Mouse (Mus musculus): ENCODE measurements around the gene Pla2g2c. TPM values are rescaled to one million over a fixed set of nuclear protein-coding genes. Genes with fewer than 3 reads are reported as not detected.
A peak's percentile ranks its signal among the peaks of the same experiment; 100 is the strongest.

Gene Pla2g2c
- polyA plus RNA-seq, 1 experiment from 2014 or later, result not detected

DNA sequence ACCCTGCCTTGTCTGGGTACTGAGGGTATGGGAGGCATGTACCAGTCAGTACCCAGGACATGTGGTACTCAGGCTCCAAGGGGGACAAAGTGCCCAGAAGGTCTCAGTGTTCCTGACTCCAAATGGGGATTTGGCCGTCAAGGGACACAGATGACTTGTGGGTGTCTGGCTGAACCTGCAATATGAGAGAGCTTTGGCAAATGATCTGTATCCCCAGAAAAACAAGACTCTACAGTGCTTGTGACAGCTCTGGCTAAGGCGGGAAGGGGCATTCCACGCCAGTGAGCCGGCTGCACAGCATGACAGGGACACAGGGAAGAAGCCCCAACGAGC lies 5.4 kb upstream of the Pla2g2c start:
- WGBS (ENCODE audit: insufficient replicate concordance), result 63% methylated on average over 5 of the region's 5 CpGs

GRCm38 (mm10) chr4:138723493-138724281 lies 905 bp upstream of the Pla2g2c start:
- DNase-seq, result no peak
- WGBS (ENCODE audit: insufficient replicate concordance), result 44% methylated on average over 15 of the region's 15 CpGs
- H3K4me2 ChIP-seq (ENCODE audit: low read depth, low read length), result no peak overlapping the region
- H3K4me1 ChIP-seq (ENCODE audit: insufficient read depth), result peaks cover 5% of the 10 kb centered on the region; the same call in 1 of the 2 replicates
- H3K36me3 ChIP-seq (replicated peaks; ENCODE audit: insufficient read depth, low read length), result no peaks in the 10 kb centered on the region
- TF ChIP-seq EP300 (IDR thresholded peaks at IDR 0.05; ENCODE audit: low read depth) (no peak), CTCF (IDR thresholded peaks at IDR 0.05; ENCODE audit: low read depth) (no peak)
- H3K27ac ChIP-seq (ENCODE audit: low read depth), result no peak overlapping the region; the same call in 1 of the 2 replicates
- H3K4me3 ChIP-seq (ENCODE audit: low read depth, low read length), result no peak overlapping the region
- peak; percentile 43 for ATAC-seq
- no peak overlapping the region for H3K9ac ChIP-seq (replicated peaks)
- no peaks in the 10 kb centered on the region for H3K9me3 ChIP-seq (ENCODE audit: low read length)
- peaks cover 6% of the 10 kb centered on the region; the same call in 1 of the 2 replicates for H3K27me3 ChIP-seq (ENCODE audit: insufficient read depth, low read length)

More for the DNA sequence above, 5.4 kb upstream of the Pla2g2c start:
- H3K4me3 ChIP-seq (ENCODE audit: low read depth, low read length), result no peak overlapping the region
- H3K27ac ChIP-seq (ENCODE audit: low read depth), result no peak overlapping the region
- H3K36me3 ChIP-seq (replicated peaks; ENCODE audit: insufficient read depth, low read length), result no peaks in the 10 kb centered on the region
- no peak overlapping the region for H3K9ac ChIP-seq (replicated peaks)
- H3K4me1 ChIP-seq (ENCODE audit: insufficient read depth), result no peaks in the 10 kb centered on the region
- H3K27me3 ChIP-seq (ENCODE audit: insufficient read depth, low read length), result peaks cover 4% of the 10 kb centered on the region; the same call in 1 of the 2 replicates
- no peak for DNase-seq
- ATAC-seq, result no peak
- no peaks in the 10 kb centered on the region for H3K9me3 ChIP-seq (ENCODE audit: low read length)
- TF ChIP-seq CTCF (IDR thresholded peaks at IDR 0.05; ENCODE audit: low read depth) (no peak), EP300 (IDR thresholded peaks at IDR 0.05; ENCODE audit: low read depth) (no peak)
- H3K4me2 ChIP-seq (ENCODE audit: low read depth, low read length), result no peak overlapping the region

DNA sequence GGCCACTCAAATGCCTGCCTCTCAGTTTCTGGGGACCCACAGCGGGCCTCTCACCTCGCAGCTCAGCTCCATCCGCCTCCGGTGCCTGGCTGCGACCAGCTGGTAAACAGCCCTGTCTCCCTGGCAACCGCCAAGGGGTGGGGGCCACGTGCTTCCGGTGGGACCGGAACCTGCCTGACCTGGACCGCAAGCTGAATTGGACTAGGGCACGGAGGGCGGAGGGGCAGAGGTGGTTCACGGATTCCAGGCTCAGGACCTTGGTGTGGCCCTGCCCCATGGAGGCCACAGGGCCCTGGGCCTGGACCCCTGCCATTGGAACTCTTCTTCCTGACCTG lies 502 bp downstream of the Pla2g2c start:
- DNase-seq (peak; percentile 68), ATAC-seq (peak; percentile 64)
- Histone ChIP-seq H3K36me3 (replicated peaks; ENCODE audit: insufficient read depth, low read length) (no peaks in the 10 kb centered on the region), H3K4me2 (ENCODE audit: low read depth, low read length) (no peak overlapping the region), H3K9ac (replicated peaks) (no peak overlapping the region), H3K9me3 (ENCODE audit: low read length) (no peaks in the 10 kb centered on the region), H3K4me1 (ENCODE audit: insufficient read depth) (peaks cover 5% of the 10 kb centered on the region; the same call in 1 of the 2 replicates), H3K4me3 (ENCODE audit: low read depth, low read length) (no peak overlapping the region), H3K27me3 (ENCODE audit: insufficient read depth, low read length) (peaks cover 6% of the 10 kb centered on the region; the same call in 1 of the 2 replicates), H3K27ac (ENCODE audit: low read depth) (no peak overlapping the region)
- TF ChIP-seq EP300 (IDR thresholded peaks at IDR 0.05; ENCODE audit: low read depth) (no peak), CTCF (IDR thresholded peaks at IDR 0.05; ENCODE audit: low read depth) (no peak)
- 3% methylated on average over 13 of the region's 13 CpGs for WGBS (ENCODE audit: insufficient replicate concordance)

DNA sequence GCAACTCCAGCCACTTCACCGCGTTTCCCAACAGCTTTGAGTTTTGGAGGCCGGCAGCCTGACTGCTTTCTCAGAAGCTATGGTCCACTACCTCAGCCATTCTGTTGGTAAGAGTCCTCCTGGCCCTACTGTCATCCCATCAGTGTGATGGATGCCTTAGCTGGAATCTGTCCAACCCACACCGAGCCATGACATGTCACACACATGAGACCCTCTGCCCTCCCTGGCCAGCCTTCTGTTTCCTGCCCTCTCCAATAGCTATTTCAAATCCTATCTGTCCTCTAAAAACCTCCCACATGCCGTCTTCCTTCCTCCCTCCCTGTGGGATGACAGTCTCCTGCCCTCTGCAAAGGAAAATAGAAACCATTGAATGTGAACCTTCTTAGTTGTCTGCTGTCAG lies 1.2 kb downstream of the Pla2g2c start:
- 53% methylated on average over 5 of the region's 5 CpGs for WGBS (ENCODE audit: insufficient replicate concordance)
- Histone ChIP-seq H3K4me1 (ENCODE audit: insufficient read depth) (peaks cover 5% of the 10 kb centered on the region; the same call in 1 of the 2 replicates), H3K27me3 (ENCODE audit: insufficient read depth, low read length) (peaks cover 6% of the 10 kb centered on the region; the same call in 1 of the 2 replicates), H3K36me3 (replicated peaks; ENCODE audit: insufficient read depth, low read length) (no peaks in the 10 kb centered on the region), H3K27ac (ENCODE audit: low read depth) (no peak overlapping the region), H3K4me3 (ENCODE audit: low read depth, low read length) (no peak overlapping the region), H3K4me2 (ENCODE audit: low read depth, low read length) (no peak overlapping the region), H3K9ac (replicated peaks) (no peak overlapping the region), H3K9me3 (ENCODE audit: low read length) (no peaks in the 10 kb centered on the region)
- no peak for DNase-seq
- no peak for ATAC-seq
- TF ChIP-seq EP300 (IDR thresholded peaks at IDR 0.05; ENCODE audit: low read depth) (no peak), CTCF (IDR thresholded peaks at IDR 0.05; ENCODE audit: low read depth) (no peak)

DNA sequence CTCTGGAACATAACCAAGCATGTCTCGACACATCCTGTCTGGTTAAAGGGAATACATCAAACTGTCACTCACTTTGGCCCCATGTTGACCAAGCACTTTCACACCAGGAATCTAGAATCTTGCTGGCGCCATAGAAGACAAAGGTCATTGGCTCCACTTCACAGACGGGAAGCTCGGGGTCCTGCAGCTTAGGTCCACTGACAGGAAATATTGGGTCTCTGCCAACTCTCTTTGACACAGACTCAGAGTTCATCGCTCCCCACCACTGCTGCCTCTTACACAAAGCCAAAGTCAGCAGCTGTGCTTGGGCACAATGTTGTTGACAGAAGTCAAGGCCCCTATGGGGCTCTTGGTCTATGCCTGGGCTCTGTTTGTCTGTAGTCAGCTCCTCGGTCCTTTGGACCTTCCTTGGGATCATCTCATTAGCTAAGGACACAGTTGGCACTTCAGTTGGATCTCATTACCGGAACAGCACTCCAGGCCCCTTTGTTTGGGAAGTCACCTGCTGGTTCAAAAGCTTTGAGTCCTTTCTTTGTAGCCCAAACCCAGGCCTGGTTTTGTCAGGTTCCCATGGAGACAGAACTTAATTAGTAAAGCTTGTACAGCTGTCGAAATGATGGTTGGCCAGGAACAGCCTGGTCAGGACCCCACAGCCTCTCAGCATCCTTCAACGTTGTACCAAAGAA lies 4.6 kb downstream of the Pla2g2c start:
- H3K27ac ChIP-seq (ENCODE audit: low read depth), result no peak overlapping the region
- 46% methylated on average over 9 of the region's 9 CpGs for WGBS (ENCODE audit: insufficient replicate concordance)
- H3K9ac ChIP-seq (replicated peaks), result no peak overlapping the region
- H3K9me3 ChIP-seq (ENCODE audit: low read length), result no peaks in the 10 kb centered on the region
- peaks cover 5% of the 10 kb centered on the region; the same call in 1 of the 2 replicates for H3K4me1 ChIP-seq (ENCODE audit: insufficient read depth)
- DNase-seq, result no peak
- 0 out of 2 replicates have a peak, but pooled peaks cover 3% of the 10 kb centered on the region for H3K27me3 ChIP-seq (ENCODE audit: insufficient read depth, low read length)
- TF ChIP-seq CTCF (IDR thresholded peaks at IDR 0.05; ENCODE audit: low read depth) (no peak), EP300 (IDR thresholded peaks at IDR 0.05; ENCODE audit: low read depth) (peak; percentile 56; the same call in 1 of the 2 replicates)
- H3K36me3 ChIP-seq (replicated peaks; ENCODE audit: insufficient read depth, low read length), result no peaks in the 10 kb centered on the region
- ATAC-seq, result peak; percentile 25; the same call in 1 of the 2 replicates
- H3K4me3 ChIP-seq (ENCODE audit: low read depth, low read length), result no peak overlapping the region
- H3K4me2 ChIP-seq (ENCODE audit: low read depth, low read length), result no peak overlapping the region

GRCm38 (mm10) chr4:138734105-138734504 lies 9.5 kb downstream of the Pla2g2c start:
- H3K27ac ChIP-seq (ENCODE audit: low read depth), result no peak overlapping the region
- no peak for ATAC-seq
- 53% methylated on average over 7 of the region's 7 CpGs for WGBS (ENCODE audit: insufficient replicate concordance)
- H3K36me3 ChIP-seq (replicated peaks; ENCODE audit: insufficient read depth, low read length), result no peaks in the 10 kb centered on the region
- H3K4me3 ChIP-seq (ENCODE audit: low read depth, low read length), result no peak overlapping the region
- TF ChIP-seq CTCF (IDR thresholded peaks at IDR 0.05; ENCODE audit: low read depth), result no peak
- no peak for TF ChIP-seq EP300 (IDR thresholded peaks at IDR 0.05; ENCODE audit: low read depth)
- H3K27me3 ChIP-seq (ENCODE audit: insufficient read depth, low read length), result no peaks in the 10 kb centered on the region
- DNase-seq, result no peak
- H3K4me1 ChIP-seq (ENCODE audit: insufficient read depth), result no peaks in the 10 kb centered on the region
- no peak overlapping the region for H3K9ac ChIP-seq (replicated peaks)
- no peak overlapping the region for H3K4me2 ChIP-seq (ENCODE audit: low read depth, low read length)
- no peaks in the 10 kb centered on the region for H3K9me3 ChIP-seq (ENCODE audit: low read length)
